Mouse (Mus musculus) limb, embryonic 13.5 days (tissue): ENCODE measurements around the gene Prtn3. TPM values are rescaled to one million over a fixed set of nuclear protein-coding genes. Genes with fewer than 3 reads are reported as not detected.

ENCODE experiments used
- ATAC-seq: fragments of 200-750 bp; cut with Nextera tagmentation; 2 replicates; pipeline ENCODE4 v1.8.0; 2017; ENCODE audit warnings: low read depth, moderate number of reproducible peaks, moderate TSS enrichment; ENCODE audit not compliant: low FRiP score
- H3K27ac ChIP-seq: fragments of 300-500 bp; sonication (generic); 2 replicates; pipeline ENCODE4 v1.5.1; 2015; ENCODE audit warnings: inconsistent platforms, mild to moderate bottlenecking, moderate library complexity
- H3K27me3 ChIP-seq: fragments of 300-500 bp; sonication (generic); 2 replicates; pipeline ENCODE4 v1.6.1; 2015; ENCODE audit warnings: mild to moderate bottlenecking, inconsistent platforms
- H3K36me3 ChIP-seq: fragments of 300-500 bp; sonication (generic); 2 replicates; pipeline ENCODE4 v1.6.1; 2015; ENCODE audit warnings: inconsistent platforms, mild to moderate bottlenecking, moderate library complexity
- H3K4me1 ChIP-seq: fragments of 300-500 bp; sonication (generic); 2 replicates; pipeline ENCODE4 v1.6.1; 2015; ENCODE audit warnings: inconsistent platforms
- H3K4me2 ChIP-seq: fragments of 300-500 bp; sonication (generic); replicated peaks from 2 replicates; pipeline ENCODE4 v1.6.1; 2015; ENCODE audit warnings: inconsistent platforms, mild to moderate bottlenecking, moderate library complexity
- H3K4me3 ChIP-seq: fragments of 300-500 bp; sonication (generic); 2 replicates; pipeline ENCODE4 v1.5.1; 2015; ENCODE audit warnings: moderate library complexity, mild to moderate bottlenecking, inconsistent platforms
- H3K9ac ChIP-seq: fragments of 300-500 bp; sonication (generic); 2 replicates; pipeline ENCODE4 v1.6.1; 2015; ENCODE audit warnings: mild to moderate bottlenecking, inconsistent platforms
- H3K9me3 ChIP-seq: fragments of 300-500 bp; sonication (generic); 2 replicates; pipeline ENCODE4 v1.6.1; 2016; ENCODE audit warnings: inconsistent platforms
- WGBS: fragments of 180-500 bp; shearing (Covaris S2); methylation state at CpG from one replicate; pipeline ENCODE4 v1.1.7; 2015; 5-methylcytosine and 5-hydroxymethylcytosine counted together
- polyA plus RNA-seq: library from polyadenylated mRNA; unstranded; fragments of >200 nt; fragmentation: Nextera tagmentation; extraction: Ambion mirVana; gene quantifications from 2 replicates; pipeline ENCODE4 v1.2.1, GENCODE M21; 2015

The Prtn3 gene
- polyA plus RNA-seq, 1 experiment from 2014 or later = 11.1 TPM

DNA sequence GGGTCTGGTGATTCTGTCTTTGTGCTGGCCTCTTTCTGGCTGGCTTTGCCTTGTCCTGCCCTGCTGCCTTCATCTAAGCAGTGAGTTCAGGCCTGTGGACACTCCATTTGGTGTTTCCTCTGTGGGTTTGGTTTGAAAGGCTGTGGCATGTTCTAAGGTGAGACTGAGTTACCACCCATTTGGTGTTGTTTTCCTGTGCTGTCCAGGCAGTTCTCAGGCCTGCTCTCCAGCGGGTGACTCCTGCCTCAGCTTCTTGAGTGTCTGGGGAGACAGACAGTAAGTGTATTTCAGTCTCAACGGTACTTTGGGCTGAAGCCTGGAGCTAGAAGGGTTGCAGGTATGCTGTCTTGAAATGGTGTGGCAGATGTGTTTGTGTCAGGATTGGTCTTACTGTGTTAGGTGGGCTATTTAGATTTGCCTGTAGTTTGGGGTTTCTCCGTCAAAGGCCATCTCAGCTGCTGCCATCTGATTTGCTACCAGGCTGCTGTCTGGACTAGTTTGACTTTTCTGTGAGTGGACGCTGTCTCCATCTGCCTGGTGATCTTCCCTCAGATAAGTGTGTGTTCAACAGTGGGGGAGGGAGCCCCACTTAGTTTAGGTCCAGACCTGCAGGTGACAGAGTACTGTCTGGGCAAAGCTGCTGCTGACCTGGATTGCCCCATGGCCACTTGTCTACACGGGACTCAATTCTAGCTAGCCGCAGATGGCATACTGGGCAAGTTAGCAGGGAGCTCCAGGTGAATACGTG lies 17.4 kb upstream of the Prtn3 start:
- H3K4me1 ChIP-seq = peaks cover 70% of the 10 kb centered on the region
- WGBS = 47% methylated on average over 7 of the region's 7 CpGs

GRCm38 (mm10) chr10:79857452-79857811 lies 16.8 kb upstream of the Prtn3 start:
- Histone ChIP-seq H3K4me2 (peak overlapping the region; percentile 100), H3K36me3 (peaks cover 66% of the 10 kb centered on the region), H3K9ac (peak overlapping the region; percentile 97), H3K4me3 (peak overlapping the region; percentile 99), H3K4me1 (peaks cover 65% of the 10 kb centered on the region), H3K27ac (peak overlapping the region; percentile 44; the same call in 1 of the 2 replicates), H3K9me3 (no peaks in the 10 kb centered on the region), H3K27me3 (no peaks in the 10 kb centered on the region)
- ATAC-seq = no peak
- 23% methylated on average over 4 of the region's 4 CpGs for WGBS

More for the DNA sequence above, 17.4 kb upstream of the Prtn3 start:
- Histone ChIP-seq H3K9ac (peak overlapping the region; percentile 97), H3K4me3 (peak overlapping the region; percentile 99), H3K4me2 (peak overlapping the region; percentile 100), H3K36me3 (peaks cover 61% of the 10 kb centered on the region), H3K9me3 (no peaks in the 10 kb centered on the region), H3K27ac (peak overlapping the region; percentile 44; the same call in 1 of the 2 replicates), H3K27me3 (no peaks in the 10 kb centered on the region)
- ATAC-seq = no peak

- peak overlapping the region; percentile 100 for H3K4me2 ChIP-seq
- H3K9ac ChIP-seq = peak overlapping the region; percentile 97
- no peak for ATAC-seq
- no peaks in the 10 kb centered on the region for H3K27me3 ChIP-seq
- peaks cover 60% of the 10 kb centered on the region for H3K4me1 ChIP-seq
- H3K36me3 ChIP-seq = peaks cover 71% of the 10 kb centered on the region
- H3K27ac ChIP-seq = peak overlapping the region; percentile 44; the same call in 1 of the 2 replicates
- H3K4me3 ChIP-seq = peak overlapping the region; percentile 99
- no peaks in the 10 kb centered on the region for H3K9me3 ChIP-seq
- WGBS = 90% methylated on average over 2 of the region's 2 CpGs
Observed at GRCm38 (mm10) chr10:79857894-79858293, 16.4 kb upstream of the Prtn3 start.

- H3K4me3 ChIP-seq = peak overlapping the region; percentile 99
- 57% methylated on average over 17 of the region's 17 CpGs for WGBS
- H3K27me3 ChIP-seq = no peaks in the 10 kb centered on the region
- ATAC-seq = no peak
- H3K9ac ChIP-seq = peak overlapping the region; percentile 97
- H3K27ac ChIP-seq = peak overlapping the region; percentile 44; the same call in 1 of the 2 replicates
- H3K36me3 ChIP-seq = peaks cover 78% of the 10 kb centered on the region
- no peaks in the 10 kb centered on the region for H3K9me3 ChIP-seq
- H3K4me1 ChIP-seq = peaks cover 56% of the 10 kb centered on the region
- H3K4me2 ChIP-seq = peak overlapping the region; percentile 100
Observed at GRCm38 (mm10) chr10:79858416-79859074, 15.7 kb upstream of the Prtn3 start.

- Histone ChIP-seq H3K4me1 (peaks cover 56% of the 10 kb centered on the region), H3K36me3 (peaks cover 83% of the 10 kb centered on the region), H3K27ac (no peak overlapping the region)
Observed at GRCm38 (mm10) chr10:79859116-79859515, 15.2 kb upstream of the Prtn3 start.

GRCm38 (mm10) chr10:79860079-79860911 lies 14.0 kb upstream of the Prtn3 start:
- no peak overlapping the region; the same call in 1 of the 2 replicates for H3K9ac ChIP-seq
- no peak overlapping the region for H3K4me2 ChIP-seq
- H3K9me3 ChIP-seq = no peaks in the 10 kb centered on the region
- no peak for ATAC-seq
- peak overlapping the region; percentile 22; the same call in 1 of the 2 replicates for H3K27ac ChIP-seq
- 93% methylated on average over 26 of the region's 26 CpGs for WGBS
- no peaks in the 10 kb centered on the region for H3K27me3 ChIP-seq
- peaks cover 61% of the 10 kb centered on the region for H3K4me1 ChIP-seq
- H3K36me3 ChIP-seq = peaks cover 94% of the 10 kb centered on the region
- no peak overlapping the region for H3K4me3 ChIP-seq

More at GRCm38 (mm10) chr10:79859116-79859515, 15.2 kb upstream of the Prtn3 start:
- no peaks in the 10 kb centered on the region for H3K9me3 ChIP-seq
- H3K4me2 ChIP-seq = no peak overlapping the region; the same call in 1 of the 2 replicates
- H3K4me3 ChIP-seq = no peak overlapping the region
- ATAC-seq = no peak
- no peak overlapping the region for H3K9ac ChIP-seq
- WGBS = 83% methylated on average over 11 of the region's 11 CpGs
- no peaks in the 10 kb centered on the region for H3K27me3 ChIP-seq

DNA sequence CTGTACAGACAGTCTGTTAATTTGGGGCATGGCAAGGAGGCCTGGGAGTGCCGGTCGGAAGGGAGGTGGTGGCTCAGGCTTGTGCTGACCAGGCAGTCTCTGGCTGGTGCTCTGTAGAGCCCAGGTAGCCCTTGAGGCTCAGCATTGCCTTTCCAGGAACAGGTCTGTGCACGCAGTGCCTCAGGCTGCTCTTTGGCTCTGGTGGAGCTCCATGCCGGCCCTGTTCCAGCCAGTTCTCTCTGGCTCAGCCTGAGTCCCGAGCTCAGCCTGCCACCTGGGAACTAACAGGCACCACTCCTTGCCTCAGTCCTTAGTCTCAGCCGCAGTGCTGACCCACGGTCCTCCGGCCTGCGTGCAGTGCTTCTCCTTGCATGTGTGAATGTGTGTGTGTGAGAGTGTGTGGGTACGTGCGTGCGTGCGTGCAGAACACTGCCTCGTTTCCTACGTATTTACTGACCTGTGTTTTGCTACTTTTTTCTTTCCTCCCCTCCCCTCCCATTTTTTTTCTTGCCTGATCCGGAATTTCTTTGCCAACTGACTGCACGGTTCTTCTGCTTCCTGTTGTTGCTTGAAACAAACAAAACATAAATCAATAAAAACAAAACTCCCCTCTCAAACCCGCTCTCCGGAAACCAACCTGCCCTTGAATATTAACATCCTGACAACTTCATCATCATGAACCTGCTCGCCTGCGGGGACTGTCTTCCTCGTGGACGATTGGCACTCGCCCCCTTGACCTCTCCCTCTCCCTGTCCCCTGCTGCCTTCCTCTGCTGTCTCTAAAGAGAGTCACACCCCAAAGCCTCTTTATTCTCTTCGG lies 12.8 kb upstream of the Prtn3 start:
- ATAC-seq = no peak
- H3K9me3 ChIP-seq = no peaks in the 10 kb centered on the region
- peak overlapping the region; percentile 22; the same call in 1 of the 2 replicates for H3K27ac ChIP-seq
- H3K4me1 ChIP-seq = peaks cover 53% of the 10 kb centered on the region
- H3K36me3 ChIP-seq = peaks cover 99% of the 10 kb centered on the region
- H3K9ac ChIP-seq = 0 out of 2 replicates have a peak overlapping the region, but pooled peaks have one; percentile 13
- no peak overlapping the region for H3K4me2 ChIP-seq
- 73% methylated on average over 25 of the region's 25 CpGs for WGBS
- H3K4me3 ChIP-seq = no peak overlapping the region
- no peaks in the 10 kb centered on the region for H3K27me3 ChIP-seq

GRCm38 (mm10) chr10:79862049-79862788 lies 12.1 kb upstream of the Prtn3 start:
- H3K27me3 ChIP-seq = no peaks in the 10 kb centered on the region
- H3K9me3 ChIP-seq = no peaks in the 10 kb centered on the region
- H3K4me3 ChIP-seq = no peak overlapping the region
- no peak overlapping the region for H3K9ac ChIP-seq
- no peak overlapping the region; the same call in 1 of the 2 replicates for H3K27ac ChIP-seq
- H3K4me1 ChIP-seq = peaks cover 45% of the 10 kb centered on the region
- no peak overlapping the region for H3K4me2 ChIP-seq
- no peak for ATAC-seq
- 84% methylated on average over 23 of the region's 23 CpGs for WGBS
- peaks cover 99% of the 10 kb centered on the region for H3K36me3 ChIP-seq

GRCm38 (mm10) chr10:79862925-79863324 lies 11.4 kb upstream of the Prtn3 start:
- no peak for ATAC-seq
- Histone ChIP-seq H3K4me2 (no peak overlapping the region), H3K9me3 (no peaks in the 10 kb centered on the region), H3K27me3 (no peaks in the 10 kb centered on the region), H3K4me1 (peaks cover 38% of the 10 kb centered on the region), H3K36me3 (peaks cover 96% of the 10 kb centered on the region), H3K27ac (no peak overlapping the region), H3K9ac (no peak overlapping the region), H3K4me3 (no peak overlapping the region)
- 73% methylated on average over 10 of the region's 10 CpGs for WGBS

GRCm38 (mm10) chr10:79864351-79865188 lies 9.7 kb upstream of the Prtn3 start:
- no peaks in the 10 kb centered on the region for H3K9me3 ChIP-seq
- WGBS = 45% methylated on average over 10 of the region's 10 CpGs
- no peak overlapping the region for H3K4me3 ChIP-seq
- peaks cover 22% of the 10 kb centered on the region for H3K4me1 ChIP-seq
- H3K27me3 ChIP-seq = no peaks in the 10 kb centered on the region
- peaks cover 90% of the 10 kb centered on the region for H3K36me3 ChIP-seq
- H3K9ac ChIP-seq = no peak overlapping the region
- H3K4me2 ChIP-seq = no peak overlapping the region
- ATAC-seq = peak; percentile 34; the same call in 1 of the 2 replicates
- H3K27ac ChIP-seq = 0 out of 2 replicates have a peak overlapping the region, but pooled peaks have one; percentile 45
